Mouse (Mus musculus): Measurements from ENCODE around the gene Ubr4.

The Ubr4 gene

GRCm38 (mm10) chr4:139535719-139536118 lies 183.3 kb downstream of the Ubr4 start:
- DNase-seq (ENCODE audit: low read depth, low spot score), result no peak

GRCm38 (mm10) chr4:139536706-139537105 lies 184.3 kb downstream of the Ubr4 start:
- DNase-seq (ENCODE audit: low read depth, low spot score), result no peak
